Mouse (Mus musculus): ENCODE measurements at regions not wholly inside any gene's neighbourhood (a gene's known extent, or its start where the extent isn't known, plus 50 kb on each side); places are given as distances from the start of the nearest gene placed in this dataset.

GRCm38 (mm10) chr4:89446765-89447487 is 136.1 kb upstream of the Cdkn2b start:
- DNase-seq (ENCODE audit: low spot score in 2 of 2): no peak

- no peak for DNase-seq (ENCODE audit: low spot score in 2 of 2)
Observed at GRCm38 (mm10) chr4:89446156-89446716, 135.4 kb upstream of the Cdkn2b start.

- DNase-seq (ENCODE audit: low spot score in 2 of 2): no peak
Observed at GRCm38 (mm10) chr4:89445214-89446155, 134.6 kb upstream of the Cdkn2b start.

GRCm38 (mm10) chr4:89442526-89442925 is 131.7 kb upstream of the Cdkn2b start:
- no peak for DNase-seq (ENCODE audit: low spot score in 2 of 2)

- no peak for DNase-seq (ENCODE audit: low spot score in 2 of 2)
Observed at GRCm38 (mm10) chr4:89440821-89441220, 130.0 kb upstream of the Cdkn2b start.

GRCm38 (mm10) chr4:89440326-89440725 is 129.5 kb upstream of the Cdkn2b start:
- DNase-seq (ENCODE audit: low spot score in 2 of 2): no peak

- no peak for DNase-seq (ENCODE audit: low spot score in 2 of 2)
Observed at GRCm38 (mm10) chr4:89438665-89439064, 127.8 kb upstream of the Cdkn2b start.

- DNase-seq (ENCODE audit: low spot score in 2 of 2): no peak
Observed at GRCm38 (mm10) chr4:89436764-89437163, 125.9 kb upstream of the Cdkn2b start.

- no peak for DNase-seq (ENCODE audit: low spot score in 2 of 2)
Observed at GRCm38 (mm10) chr4:89434152-89434551, 123.3 kb upstream of the Cdkn2b start.

- DNase-seq (ENCODE audit: low spot score in 2 of 2): no peak
Observed at GRCm38 (mm10) chr4:89433528-89433927, 122.7 kb upstream of the Cdkn2b start.

- no peak for DNase-seq (ENCODE audit: low spot score in 2 of 2)
Observed at GRCm38 (mm10) chr4:89431520-89431919, 120.7 kb upstream of the Cdkn2b start.

GRCm38 (mm10) chr4:89428465-89428864 is 117.6 kb upstream of the Cdkn2b start:
- DNase-seq (ENCODE audit: low spot score in 2 of 2): no peak

- no peak for DNase-seq (ENCODE audit: low spot score in 2 of 2)
Observed at GRCm38 (mm10) chr4:89427345-89428293, 116.8 kb upstream of the Cdkn2b start.

GRCm38 (mm10) chr4:89425916-89426315 is 115.1 kb upstream of the Cdkn2b start:
- DNase-seq (ENCODE audit: low spot score in 2 of 2): no peak

- no peak for DNase-seq (ENCODE audit: low spot score in 2 of 2)
Observed at GRCm38 (mm10) chr4:89421694-89422354, 111.0 kb upstream of the Cdkn2b start.

GRCm38 (mm10) chr4:89420868-89421267 is 110.0 kb upstream of the Cdkn2b start:
- no peak for DNase-seq (ENCODE audit: low spot score in 2 of 2)

- no peak for DNase-seq (ENCODE audit: low spot score in 2 of 2)
Observed at GRCm38 (mm10) chr4:89419507-89419906, 108.7 kb upstream of the Cdkn2b start.

- DNase-seq (ENCODE audit: low spot score in 2 of 2): no peak
Observed at GRCm38 (mm10) chr4:89405624-89406167, 94.9 kb upstream of the Cdkn2b start.

GRCm38 (mm10) chr4:89403151-89403550 is 92.3 kb upstream of the Cdkn2b start:
- no peak for DNase-seq (ENCODE audit: low spot score in 2 of 2)

- DNase-seq (ENCODE audit: low spot score in 2 of 2): no peak
Observed at GRCm38 (mm10) chr4:89402324-89402723, 91.5 kb upstream of the Cdkn2b start.
